Comparison of ENCODE assay signal across 19 mouse cellular contexts in the genomic region with DNA sequence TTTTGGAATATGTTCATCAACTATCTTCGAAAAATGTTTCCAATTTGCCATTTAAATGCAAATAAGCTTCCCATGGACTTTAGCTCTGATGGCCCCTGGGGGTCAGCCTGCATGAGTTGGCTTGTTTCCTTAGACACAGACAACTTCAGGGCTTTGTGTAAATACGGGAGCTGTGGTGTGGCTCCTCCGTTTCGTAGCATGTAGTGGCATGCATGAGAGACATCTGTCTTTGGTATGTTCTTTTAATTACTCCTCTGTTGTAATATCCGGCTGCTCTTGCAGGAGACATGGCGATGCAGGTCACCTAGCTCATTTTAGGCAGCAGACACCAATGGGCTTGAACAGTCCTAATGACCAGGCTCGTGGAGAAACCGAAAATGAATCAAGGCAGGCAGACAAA.
DNase-seq lines count a peak whose midpoint lies in the region; ATAC-seq and TF ChIP-seq lines count a peak whose summit lies in the region.
"Had no signal": no experiment of that assay in that cellular context is flagged by ENCODE, and none has a peak within 500 bp of the region (broad histone marks: within the 10 kb centered on the region; RNA-seq: fewer than 3 reads in every experiment).

No protein-coding gene starts in this region.

- H3K36me3 ChIP-seq in liver, embryonic 13.5 days: no peaks in the 10 kb centered on the region
- H3K36me3 ChIP-seq in liver, postnatal 0 days (replicated peaks; ENCODE audit: insufficient read depth, low read length): peaks cover 5% of the 10 kb centered on the region; the same call in 1 of the 2 replicates
- peaks cover 0 to 17% of the 10 kb centered on the region in 2 experiments for H3K36me3 ChIP-seq in CH12.LX (replicated peaks in 1 of 2; ENCODE audit: control insufficient read depth in 1 of 2, insufficient read depth in 1 of 2, low read length in 1 of 2)
- H3K36me3 ChIP-seq in ES-Bruce4 (ENCODE audit: control insufficient read depth, insufficient read depth, low read length, poor library complexity, severe bottlenecking): no peaks in the 10 kb centered on the region
- H3K36me3 ChIP-seq in limb, embryonic 11.5 days (ENCODE audit: control insufficient read depth, insufficient read depth, low read length): no peaks in the 10 kb centered on the region
- no peaks in the 10 kb centered on the region for H3K36me3 ChIP-seq in neural tube, embryonic 15.5 days
- H3K36me3 ChIP-seq: hindbrain, embryonic 12.5 days had no signal

- TF ChIP-seq RAD21 in CH12.LX (IDR thresholded peaks at IDR 0.05; ENCODE audit: low read depth, low read length): no peak

- H3K4me1 ChIP-seq in liver, embryonic 13.5 days (replicated peaks): peaks cover 69% of the 10 kb centered on the region
- peaks cover 24% of the 10 kb centered on the region for H3K4me1 ChIP-seq in liver, postnatal 0 days (ENCODE audit: insufficient read depth)
- H3K4me1 ChIP-seq in CH12.LX (ENCODE audit: control insufficient read depth in 1 of 2, insufficient read depth in 2 of 2) (peaks cover 3 to 14% of the 10 kb centered on the region in 2 experiments; a peak in 3 of 4 replicates), ES-Bruce4 (ENCODE audit: control insufficient read depth, insufficient read depth, low read length) (no peaks in the 10 kb centered on the region)
- H3K4me1 ChIP-seq in limb, embryonic 11.5 days (ENCODE audit: control insufficient read depth, insufficient read depth, low read length): peaks cover 10% of the 10 kb centered on the region
- H3K4me1 ChIP-seq in neural tube, embryonic 15.5 days: peaks cover 31% of the 10 kb centered on the region

- H3K4me2 ChIP-seq in liver, embryonic 13.5 days: peak overlapping the region; percentile 66
- no peak overlapping the region for H3K4me2 ChIP-seq in liver, postnatal 0 days (ENCODE audit: low read depth, low read length)
- no peak overlapping the region for H3K4me2 ChIP-seq in CH12.LX (ENCODE audit: insufficient read depth, low read depth, poor library complexity, severe bottlenecking)
- H3K4me2 ChIP-seq in limb, embryonic 11.5 days (ENCODE audit: low read depth, severe bottlenecking): 0 out of 2 replicates have a peak overlapping the region, but pooled peaks have one; percentile 8
- H3K4me2 ChIP-seq in neural tube, embryonic 15.5 days: no peak overlapping the region
- H3K4me2 ChIP-seq: hindbrain, embryonic 12.5 days; midbrain, embryonic 11.5 days had no signal

- dilution Hi-C loops in CH12.LX (cut with MboI; ENCODE audit: extremely low pct_ligation_motif_present, extremely low pct_unique_long_range_greater_than_20kb, low sequenced_read_pairs): no loop called here

- H3K27me3 ChIP-seq in liver, embryonic 13.5 days: no peaks in the 10 kb centered on the region
- no peaks in the 10 kb centered on the region for H3K27me3 ChIP-seq in liver, postnatal 0 days (ENCODE audit: insufficient read depth, low read length)
- H3K27me3 ChIP-seq in CH12.LX (replicated peaks) (no peaks in the 10 kb centered on the region), ES-Bruce4 (ENCODE audit: control insufficient read depth, insufficient read depth, low read length, poor library complexity, severe bottlenecking) (no peaks in the 10 kb centered on the region)
- H3K27me3 ChIP-seq in limb, embryonic 11.5 days (ENCODE audit: control insufficient read depth, insufficient read depth, low read length): no peaks in the 10 kb centered on the region
- H3K27me3 ChIP-seq in neural tube, embryonic 15.5 days (replicated peaks): no peaks in the 10 kb centered on the region
- H3K27me3 ChIP-seq: hindbrain, embryonic 12.5 days had no signal

- H3K27ac ChIP-seq in liver, embryonic 13.5 days: peak overlapping the region; percentile 95
- no peak overlapping the region for H3K27ac ChIP-seq in liver, postnatal 0 days (ENCODE audit: low read depth)
- H3K27ac ChIP-seq in CH12.LX (ENCODE audit: insufficient read depth, low read depth) (no peak overlapping the region), ES-Bruce4 (ENCODE audit: insufficient read depth, low read length) (0 out of 2 replicates have a peak overlapping the region, but pooled peaks have one; percentile 46)
- no peak overlapping the region for H3K27ac ChIP-seq in limb, embryonic 11.5 days (replicated peaks; ENCODE audit: low read depth, low read length)
- H3K27ac ChIP-seq in neural tube, embryonic 15.5 days (replicated peaks): no peak overlapping the region; the same call in 1 of the 2 replicates
- H3K27ac ChIP-seq: hindbrain, embryonic 12.5 days; kidney, postnatal 0 days had no signal

- peak overlapping the region; percentile 54 for H3K4me3 ChIP-seq in liver, embryonic 13.5 days (replicated peaks)
- H3K4me3 ChIP-seq in liver, postnatal 0 days (ENCODE audit: low read depth, low read length): no peak overlapping the region
- H3K4me3 ChIP-seq in CH12.LX (replicated peaks in 1 of 3; ENCODE audit: low read depth in 2 of 3, low read length in 2 of 3, poor library complexity in 1 of 3) (no peak overlapping the region), ES-Bruce4 (ENCODE audit: low read depth, low read length) (no peak overlapping the region)
- no peak overlapping the region for H3K4me3 ChIP-seq in limb, embryonic 11.5 days (ENCODE audit: low read depth, low read length)
- H3K4me3 ChIP-seq in neural tube, embryonic 15.5 days (replicated peaks): no peak overlapping the region
- H3K4me3 ChIP-seq: hindbrain, embryonic 12.5 days had no signal

- in situ Hi-C loops in CH12.LX (cut with MboI; ENCODE audit: low pct_ligation_motif_present, low pct_unique_long_range_greater_than_20kb, low sequenced_read_pairs): no loop called here

- TF ChIP-seq CTCF in liver, postnatal 0 days (IDR thresholded peaks at IDR 0.05; ENCODE audit: low read depth): no peak
- TF ChIP-seq CTCF in CH12.LX (conservative IDR thresholded peaks at IDR 0.05 in 1 of 2, IDR thresholded peaks at IDR 0.05 in 1 of 2; ENCODE audit: low read depth in 2 of 2, low read length in 2 of 2) (no peak), ES-Bruce4 (IDR thresholded peaks at IDR 0.05; ENCODE audit: low read depth, low read length) (no peak)

- no peak for TF ChIP-seq EP300 in liver, postnatal 0 days (IDR thresholded peaks at IDR 0.05; ENCODE audit: low read depth)
- TF ChIP-seq EP300 in CH12.LX (IDR thresholded peaks at IDR 0.05; ENCODE audit: low read length): no peak
- TF ChIP-seq EP300 in ES-Bruce4 (IDR thresholded peaks at IDR 0.05; ENCODE audit: insufficient read depth, low read depth, low read length): no peak

- H3K9ac ChIP-seq in liver, embryonic 13.5 days: peak overlapping the region; percentile 71
- H3K9ac ChIP-seq in liver, postnatal 0 days (replicated peaks): no peak overlapping the region
- 0 out of 2 replicates have a peak overlapping the region, but pooled peaks have one; percentile 5 for H3K9ac ChIP-seq in CH12.LX (ENCODE audit: insufficient read depth, low read depth)
- no peak overlapping the region for H3K9ac ChIP-seq in ES-Bruce4 (ENCODE audit: low read depth, poor library complexity, severe bottlenecking)
- H3K9ac ChIP-seq in limb, embryonic 11.5 days (ENCODE audit: low read length): no peak overlapping the region
- H3K9ac ChIP-seq in neural tube, embryonic 15.5 days (replicated peaks): no peak overlapping the region
- H3K9ac ChIP-seq: forebrain, postnatal 0 days; hindbrain, embryonic 12.5 days had no signal

- TF ChIP-seq POLR2A in CH12.LX (IDR thresholded peaks at IDR 0.05; ENCODE audit: low read depth, low read length) (no peak), ES-Bruce4 (IDR thresholded peaks at IDR 0.05; ENCODE audit: insufficient read depth, low read length) (no peak)

- WGBS in liver, embryonic 13.5 days (ENCODE audit: insufficient replicate concordance): 77% methylated on average over 8 of the region's 8 CpGs
- 72% methylated on average over 8 of the region's 8 CpGs for WGBS in liver, postnatal 0 days (ENCODE audit: insufficient replicate concordance)
- WGBS in limb, embryonic 11.5 days: 37% methylated on average over 8 of the region's 8 CpGs
- WGBS in neural tube, embryonic 15.5 days: 54% methylated on average over 8 of the region's 8 CpGs

- no peak for DNase-seq in liver, embryonic 13.5 days
- DNase-seq in liver, postnatal 0 days: no peak
- no peak for DNase-seq in CH12.LX (ENCODE audit: extremely low read depth)
- no peak for DNase-seq in limb, embryonic 11.5 days (ENCODE audit: low spot score)
- no peak for DNase-seq in urinary bladder, postnatal 4 days (ENCODE audit: low spot score in 2 of 2)
- DNase-seq: B cell, adult 2 months; cerebellum, adult 11-12 months; cerebellum, postnatal 14 days; forebrain, postnatal 0 days; gastrocnemius, postnatal 25 days; kidney, adult 2 months; layer of hippocampus, adult 9-11 months; thymus, adult 2 months; thymus, postnatal 4 days had no signal

- H3K79me2 ChIP-seq in CH12.LX (replicated peaks; ENCODE audit: control insufficient read depth, extremely low read depth, insufficient read depth, poor library complexity, severe bottlenecking): no peaks in the 10 kb centered on the region

- no peaks in the 10 kb centered on the region for H3K9me3 ChIP-seq in liver, embryonic 13.5 days (replicated peaks)
- no peaks in the 10 kb centered on the region for H3K9me3 ChIP-seq in liver, postnatal 0 days (ENCODE audit: low read length)
- no peaks in the 10 kb centered on the region for H3K9me3 ChIP-seq in CH12.LX (replicated peaks; ENCODE audit: low read length)
- no peaks in the 10 kb centered on the region for H3K9me3 ChIP-seq in ES-Bruce4 (replicated peaks; ENCODE audit: control insufficient read depth, insufficient read depth, low read length, poor library complexity, severe bottlenecking)
- H3K9me3 ChIP-seq in limb, embryonic 11.5 days (ENCODE audit: control insufficient read depth, low read length): no peaks in the 10 kb centered on the region
- no peaks in the 10 kb centered on the region for H3K9me3 ChIP-seq in neural tube, embryonic 15.5 days (replicated peaks)
- H3K9me3 ChIP-seq: hindbrain, embryonic 12.5 days had no signal

- no peak for ATAC-seq in liver, embryonic 13.5 days (ENCODE audit: low read depth)
- no peak for ATAC-seq in liver, postnatal 0 days
- no peak for ATAC-seq in limb, embryonic 11.5 days (ENCODE audit: insufficient number of reproducible peaks, low FRiP score, low TSS enrichment, low read depth)
- no peak for ATAC-seq in neural tube, embryonic 15.5 days (ENCODE audit: low FRiP score)
- ATAC-seq: forebrain, postnatal 0 days had no signal

TF ChIP-seq in CH12.LX, 34 proteins besides CTCF, POLR2A, EP300 and RAD21 (continues in another document):
- TF ChIP-seq E2F4 (IDR thresholded peaks at IDR 0.05; ENCODE audit: insufficient replicate concordance, low read depth, low read length) (no peak), CHD1 (IDR thresholded peaks at IDR 0.05; ENCODE audit: low read depth, low read length) (no peak), BHLHE40 (IDR thresholded peaks at IDR 0.05; ENCODE audit: low read depth, low read length) (no peak), SIN3A (IDR thresholded peaks at IDR 0.05; ENCODE audit: low read length) (no peak), ZC3H11A (IDR thresholded peaks at IDR 0.05; ENCODE audit: low read depth, low read length) (no peak), USF2 (conservative IDR thresholded peaks at IDR 0.05; ENCODE audit: low read depth, low read length) (no peak), USF1 (IDR thresholded peaks at IDR 0.05; ENCODE audit: low read depth, low read length) (no peak), POLR2AphosphoS2 (IDR thresholded peaks at IDR 0.05; ENCODE audit: low read depth, low read length) (no peak), UBTF (IDR thresholded peaks at IDR 0.05; ENCODE audit: low read depth, low read length) (no peak), MAZ (IDR thresholded peaks at IDR 0.05; ENCODE audit: low read depth, low read length) (no peak)

Comparison
In these comparisons a context has a peak if more than half of its experiments do, and no peak if none do; other contexts are left out.
1. H3K27ac ChIP-seq: peak in liver, embryonic 13.5 days (single experiment) and ES-Bruce4 (single experiment); none in liver, postnatal 0 days (single experiment), CH12.LX (single experiment), limb, embryonic 11.5 days (single experiment) and neural tube, embryonic 15.5 days (single experiment).
2. H3K4me2 ChIP-seq: peak in liver, embryonic 13.5 days (single experiment) and limb, embryonic 11.5 days (single experiment); none in liver, postnatal 0 days (single experiment), CH12.LX (single experiment) and neural tube, embryonic 15.5 days (single experiment).
3. H3K9ac ChIP-seq: peak in liver, embryonic 13.5 days (single experiment) and CH12.LX (single experiment); none in liver, postnatal 0 days (single experiment), ES-Bruce4 (single experiment), limb, embryonic 11.5 days (single experiment) and neural tube, embryonic 15.5 days (single experiment).